In the genomic region with DNA sequence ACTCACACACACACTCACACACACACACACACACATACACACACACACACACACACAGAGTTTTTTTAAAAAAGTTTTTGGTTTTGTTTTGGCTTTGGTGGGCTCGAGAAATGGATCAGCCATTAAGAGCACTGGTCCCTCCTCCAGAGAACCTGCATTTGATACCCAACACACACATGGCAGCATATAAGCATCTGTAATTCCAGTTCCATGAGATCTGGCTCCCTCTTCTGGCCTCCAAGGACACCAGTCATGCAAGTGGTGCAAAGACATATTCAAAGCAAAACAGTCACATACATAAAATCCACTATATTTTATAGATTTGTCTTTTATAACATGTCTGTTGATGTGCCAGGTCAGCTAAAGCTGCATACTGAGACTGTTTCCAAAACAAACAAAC, we compare ENCODE assay signal across 9 mouse cellular contexts. TPM values are rescaled to one million over a fixed set of nuclear protein-coding genes. Genes with fewer than 3 reads are reported as not detected.
DNase-seq lines count a peak whose midpoint lies in the region; ATAC-seq and TF ChIP-seq lines count a peak whose summit lies in the region.
"Had no signal": no experiment of that assay in that cellular context is flagged by ENCODE, and none has a peak within 500 bp of the region (broad histone marks: within the 10 kb centered on the region; RNA-seq: fewer than 3 reads in every experiment).

No protein-coding gene starts in this region.

- H3K27me3 ChIP-seq in forebrain, postnatal 0 days (ENCODE audit: insufficient read depth, low read length) = no peaks in the 10 kb centered on the region
- no peaks in the 10 kb centered on the region for H3K27me3 ChIP-seq in forebrain, embryonic 10.5 days (ENCODE audit: poor library complexity, severe bottlenecking)
- no peaks in the 10 kb centered on the region for H3K27me3 ChIP-seq in midbrain, postnatal 0 days (ENCODE audit: insufficient read depth, low read length)
- no peaks in the 10 kb centered on the region for H3K27me3 ChIP-seq in midbrain, embryonic 13.5 days
- no peaks in the 10 kb centered on the region for H3K27me3 ChIP-seq in stomach, postnatal 0 days (ENCODE audit: control insufficient read depth, insufficient read depth, low read length)
- H3K27me3 ChIP-seq in intestine, embryonic 15.5 days (replicated peaks) = no peaks in the 10 kb centered on the region
- H3K27me3 ChIP-seq: megakaryocyte, embryonic 14.5 days had no signal

- peak; percentile 62; the same call in 1 of the 2 replicates for ATAC-seq in forebrain, postnatal 0 days
- ATAC-seq in midbrain, postnatal 0 days (ENCODE audit: low FRiP score) = no peak
- ATAC-seq in midbrain, embryonic 13.5 days = no peak
- 0 out of 2 replicates have a peak, but pooled peaks have one; percentile 49 for ATAC-seq in stomach, postnatal 0 days (ENCODE audit: low FRiP score, low TSS enrichment)
- ATAC-seq in intestine, embryonic 15.5 days = no peak

- no peaks in the 10 kb centered on the region for H3K9me3 ChIP-seq in forebrain, postnatal 0 days (ENCODE audit: low read length)
- H3K9me3 ChIP-seq in forebrain, embryonic 10.5 days = no peaks in the 10 kb centered on the region
- no peaks in the 10 kb centered on the region for H3K9me3 ChIP-seq in midbrain, postnatal 0 days (ENCODE audit: low read length)
- no peaks in the 10 kb centered on the region for H3K9me3 ChIP-seq in midbrain, embryonic 13.5 days
- H3K9me3 ChIP-seq in stomach, postnatal 0 days (ENCODE audit: control insufficient read depth, low read length) = no peaks in the 10 kb centered on the region
- no peaks in the 10 kb centered on the region for H3K9me3 ChIP-seq in intestine, embryonic 15.5 days
- H3K9me3 ChIP-seq: megakaryocyte, embryonic 14.5 days had no signal

- peak; percentile 79 for TF ChIP-seq CTCF in forebrain, postnatal 0 days (IDR thresholded peaks at IDR 0.05; ENCODE audit: low read depth)
- TF ChIP-seq CTCF in midbrain, postnatal 0 days (IDR thresholded peaks at IDR 0.05) = peak; percentile 86
- peak; percentile 86 for TF ChIP-seq CTCF in stomach, postnatal 0 days (IDR thresholded peaks at IDR 0.05; ENCODE audit: low read depth)

- H3K9ac ChIP-seq in forebrain, postnatal 0 days = no peak overlapping the region
- H3K9ac ChIP-seq in midbrain, postnatal 0 days (replicated peaks; ENCODE audit: low read length, poor library complexity, severe bottlenecking) = no peak overlapping the region
- H3K9ac ChIP-seq in midbrain, embryonic 13.5 days (replicated peaks) = no peak overlapping the region
- no peak overlapping the region for H3K9ac ChIP-seq in stomach, postnatal 0 days (ENCODE audit: low read length)
- no peak overlapping the region for H3K9ac ChIP-seq in intestine, embryonic 15.5 days

- DNase-seq in forebrain, postnatal 0 days = peak; percentile 67
- no peak for DNase-seq in forebrain, embryonic 10.5 days (ENCODE audit: extremely low spot score, low spot score)
- peak; percentile 79 for DNase-seq in midbrain, postnatal 0 days (ENCODE audit: low spot score)
- DNase-seq in forelimb bud, embryonic 11.5 days (ENCODE audit: low read depth, low spot score) = peak; percentile 66
- DNase-seq in stomach, postnatal 0 days (ENCODE audit: low spot score) = no peak
- DNase-seq in adrenal gland, adult 18-20 months (ENCODE audit: low spot score in 2 of 2) = no peak

- H3K4me1 ChIP-seq in forebrain, postnatal 0 days (ENCODE audit: insufficient read depth) = no peaks in the 10 kb centered on the region
- peaks cover 13% of the 10 kb centered on the region for H3K4me1 ChIP-seq in forebrain, embryonic 10.5 days
- no peaks in the 10 kb centered on the region for H3K4me1 ChIP-seq in midbrain, postnatal 0 days (ENCODE audit: insufficient read depth, low read length)
- H3K4me1 ChIP-seq in midbrain, embryonic 13.5 days (replicated peaks) = peaks cover 8% of the 10 kb centered on the region
- no peaks in the 10 kb centered on the region for H3K4me1 ChIP-seq in stomach, postnatal 0 days (replicated peaks; ENCODE audit: control insufficient read depth, insufficient read depth)
- H3K4me1 ChIP-seq in intestine, embryonic 15.5 days (replicated peaks) = 0 out of 2 replicates have a peak, but pooled peaks cover 5% of the 10 kb centered on the region

- 26% methylated on average over 1 of the region's 1 CpGs for WGBS in forebrain, postnatal 0 days
- 61% methylated on average over 1 of the region's 1 CpGs for WGBS in forebrain, embryonic 10.5 days
- WGBS in midbrain, postnatal 0 days = 47% methylated on average over 1 of the region's 1 CpGs
- 52% methylated on average over 1 of the region's 1 CpGs for WGBS in midbrain, embryonic 13.5 days
- 17% methylated on average over 1 of the region's 1 CpGs for WGBS in stomach, postnatal 0 days
- 39% methylated on average over 1 of the region's 1 CpGs for WGBS in intestine, embryonic 15.5 days

- peaks cover 21% of the 10 kb centered on the region for H3K36me3 ChIP-seq in forebrain, postnatal 0 days (ENCODE audit: insufficient read depth)
- peaks cover 78% of the 10 kb centered on the region for H3K36me3 ChIP-seq in forebrain, embryonic 10.5 days (replicated peaks)
- H3K36me3 ChIP-seq in midbrain, postnatal 0 days (ENCODE audit: insufficient read depth, low read length) = peaks cover 24% of the 10 kb centered on the region
- peaks cover 49% of the 10 kb centered on the region for H3K36me3 ChIP-seq in midbrain, embryonic 13.5 days
- H3K36me3 ChIP-seq in stomach, postnatal 0 days (ENCODE audit: control insufficient read depth, insufficient read depth, low read length) = peaks cover 4% of the 10 kb centered on the region; the same call in 1 of the 2 replicates
- peaks cover 14% of the 10 kb centered on the region; the same call in 1 of the 2 replicates for H3K36me3 ChIP-seq in intestine, embryonic 15.5 days

- no peak for TF ChIP-seq EP300 in stomach, postnatal 0 days (optimal IDR thresholded peaks at IDR 0.05)

- no peak overlapping the region for H3K27ac ChIP-seq in forebrain, postnatal 0 days (ENCODE audit: low read depth, low read length)
- H3K27ac ChIP-seq in forebrain, embryonic 10.5 days = no peak overlapping the region
- no peak overlapping the region for H3K27ac ChIP-seq in midbrain, postnatal 0 days (ENCODE audit: low read depth, low read length)
- H3K27ac ChIP-seq in midbrain, embryonic 13.5 days = no peak overlapping the region
- H3K27ac ChIP-seq in stomach, postnatal 0 days (replicated peaks) = no peak overlapping the region
- no peak overlapping the region for H3K27ac ChIP-seq in intestine, embryonic 15.5 days

- H3K4me3 ChIP-seq in forebrain, postnatal 0 days (ENCODE audit: low read depth, low read length) = no peak overlapping the region
- H3K4me3 ChIP-seq in forebrain, embryonic 10.5 days = no peak overlapping the region
- no peak overlapping the region for H3K4me3 ChIP-seq in midbrain, postnatal 0 days (ENCODE audit: low read depth, low read length)
- no peak overlapping the region for H3K4me3 ChIP-seq in midbrain, embryonic 13.5 days (replicated peaks)
- H3K4me3 ChIP-seq in stomach, postnatal 0 days (ENCODE audit: low read depth, low read length) = no peak overlapping the region
- H3K4me3 ChIP-seq in intestine, embryonic 15.5 days (replicated peaks) = no peak overlapping the region
- H3K4me3 ChIP-seq: megakaryocyte, embryonic 14.5 days had no signal

- H3K4me2 ChIP-seq in forebrain, postnatal 0 days (ENCODE audit: low read depth) = no peak overlapping the region
- no peak overlapping the region for H3K4me2 ChIP-seq in midbrain, postnatal 0 days (ENCODE audit: low read depth, low read length, poor library complexity, severe bottlenecking)
- no peak overlapping the region for H3K4me2 ChIP-seq in midbrain, embryonic 13.5 days (replicated peaks)
- no peak overlapping the region for H3K4me2 ChIP-seq in stomach, postnatal 0 days (replicated peaks; ENCODE audit: low read depth)
- no peak overlapping the region for H3K4me2 ChIP-seq in intestine, embryonic 15.5 days (replicated peaks)

RNA-seq across cellular contexts. Expression of a gene that starts 58.8 kb away (rescaled TPM):
- total RNA-seq in forebrain, postnatal 0 days (2014; rRNA removed) = 55.3 and 59.6 TPM in 2 replicates
- 14.3 and 16.8 TPM in 2 replicates for polyA plus RNA-seq in forebrain, postnatal 0 days (2015; fragmentation: Nextera tagmentation; extraction: Ambion mirVana)
- 11.9 and 13.3 TPM in 2 replicates for polyA plus RNA-seq in forebrain, embryonic 10.5 days (2016; fragmentation: Nextera tagmentation; extraction: Ambion mirVana)
- 71.6 and 97.6 TPM in 2 replicates for total RNA-seq in midbrain, postnatal 0 days (2014; rRNA removed)
- 17.6 and 19.4 TPM in 2 replicates for polyA plus RNA-seq in midbrain, postnatal 0 days (2015; fragmentation: Nextera tagmentation; extraction: Ambion mirVana)
- polyA plus RNA-seq in midbrain, embryonic 13.5 days (2015; fragmentation: Nextera tagmentation; extraction: Ambion mirVana) = 25.8 and 28.2 TPM in 2 replicates
- polyA plus RNA-seq in stomach, postnatal 0 days (2015; fragmentation: Nextera tagmentation; extraction: Ambion mirVana) = 5.4 and 7.2 TPM in 2 replicates
- 10 to 100 TPM; 30.6 to 33.7 TPM for total RNA-seq in adrenal gland, adult 18-20 months (2021)
- 8.8 and 10.4 TPM in 2 replicates for polyA plus RNA-seq in intestine, embryonic 15.5 days (2015; fragmentation: Nextera tagmentation; extraction: Ambion mirVana)

Comparison
In these comparisons a context has a peak if more than half of its experiments do, and no peak if none do; other contexts are left out.
1. DNase-seq: peak in forebrain, postnatal 0 days (single experiment), midbrain, postnatal 0 days (single experiment) and forelimb bud, embryonic 11.5 days (single experiment); none in forebrain, embryonic 10.5 days (single experiment), stomach, postnatal 0 days (single experiment) and adrenal gland, adult 18-20 months (0 of 2).
2. ATAC-seq: peak in forebrain, postnatal 0 days (single experiment) and stomach, postnatal 0 days (single experiment); none in midbrain, postnatal 0 days (single experiment), midbrain, embryonic 13.5 days (single experiment) and intestine, embryonic 15.5 days (single experiment).
3. Peak in every context shown above with its lines, with median percentiles within 50 percentile points of each other: CTCF ChIP-seq.